Mouse (Mus musculus) CH12.LX (cell line): Measurements from ENCODE around the gene Olfr854. TPM values are rescaled to one million over a fixed set of nuclear protein-coding genes. Genes with fewer than 3 reads are reported as not detected.

ENCODE experiments used
- polyA plus RNA-seq: library from polyadenylated mRNA; unstranded; fragments of >175 nt; gene quantifications from 2 replicates; pipeline ENCODE4 v1.2.1, GENCODE M21; 2012; ENCODE audit warnings: low read depth; ENCODE audit not compliant: insufficient read length
- total RNA-seq, 2 experiments: library from RNA; depleted of rRNA; stranded (reverse); fragments of 300-350 nt in 1 of 2; fragments of >200 nt in 1 of 2; gene quantifications; 2 replicates each; pipeline ENCODE4 v1.2.3; 2012 to 2014

Gene Olfr854
- total and polyA plus RNA-seq, 3 experiments = not detected

Other genes with a start within 250 kb of the Olfr854 start
- gene Olfr845, start 230.9 kb downstream of the Olfr854 start, total RNA-seq (2012; rRNA removed) = not detected in 2 replicates
- not detected in 2 replicates for gene Olfr845, start 230.9 kb downstream of the Olfr854 start, total RNA-seq (2014; rRNA removed)
- not detected in 2 replicates for gene Olfr845, start 230.9 kb downstream of the Olfr854 start, polyA plus RNA-seq
- gene Olfr846, start 203.4 kb downstream of the Olfr854 start, total RNA-seq (2012; rRNA removed) = not detected in 2 replicates
- not detected in 2 replicates for gene Olfr846, start 203.4 kb downstream of the Olfr854 start, total RNA-seq (2014; rRNA removed)
- not detected in 2 replicates for gene Olfr846, start 203.4 kb downstream of the Olfr854 start, polyA plus RNA-seq
- gene Olfr847, start 188.7 kb downstream of the Olfr854 start, total RNA-seq (2012; rRNA removed) = not detected in 2 replicates
- gene Olfr847, start 188.7 kb downstream of the Olfr854 start, total RNA-seq (2014; rRNA removed) = not detected in 2 replicates
- gene Olfr847, start 188.7 kb downstream of the Olfr854 start, polyA plus RNA-seq = not detected in 2 replicates
- gene Olfr849, start 127.1 kb downstream of the Olfr854 start, total RNA-seq (2012; rRNA removed) = not detected in 2 replicates
- gene Olfr849, start 127.1 kb downstream of the Olfr854 start, total RNA-seq (2014; rRNA removed) = not detected in 2 replicates
- gene Olfr849, start 127.1 kb downstream of the Olfr854 start, polyA plus RNA-seq = not detected in 2 replicates
- gene Olfr850, start 89.1 kb downstream of the Olfr854 start, total RNA-seq (2012; rRNA removed) = not detected in 2 replicates
- gene Olfr850, start 89.1 kb downstream of the Olfr854 start, total RNA-seq (2014; rRNA removed) = not detected in 2 replicates
- gene Olfr850, start 89.1 kb downstream of the Olfr854 start, polyA plus RNA-seq = not detected in 2 replicates
- gene Olfr851, start 74.1 kb downstream of the Olfr854 start, total RNA-seq (2012; rRNA removed) = not detected in 2 replicates
- not detected in 2 replicates for gene Olfr851, start 74.1 kb downstream of the Olfr854 start, total RNA-seq (2014; rRNA removed)
- gene Olfr851, start 74.1 kb downstream of the Olfr854 start, polyA plus RNA-seq = not detected in 2 replicates
- not detected in 2 replicates for gene Olfr853, start 26.3 kb downstream of the Olfr854 start, total RNA-seq (2012; rRNA removed)
- gene Olfr853, start 26.3 kb downstream of the Olfr854 start, total RNA-seq (2014; rRNA removed) = not detected in 2 replicates
- gene Olfr853, start 26.3 kb downstream of the Olfr854 start, polyA plus RNA-seq = not detected in 2 replicates
- gene Olfr855, start 15.2 kb upstream of the Olfr854 start, total RNA-seq (2012; rRNA removed) = not detected in 2 replicates
- not detected in 2 replicates for gene Olfr855, start 15.2 kb upstream of the Olfr854 start, total RNA-seq (2014; rRNA removed)
- gene Olfr855, start 15.2 kb upstream of the Olfr854 start, polyA plus RNA-seq = not detected in 2 replicates
- 12.2 and 15.6 TPM in 2 replicates for gene Zfp317, start 54.7 kb upstream of the Olfr854 start, total RNA-seq (2012; rRNA removed)
- 25.9 and 26.0 TPM in 2 replicates for gene Zfp317, start 54.7 kb upstream of the Olfr854 start, total RNA-seq (2014; rRNA removed)
- 10.2 and 10.7 TPM in 2 replicates for gene Zfp317, start 54.7 kb upstream of the Olfr854 start, polyA plus RNA-seq
- not detected in 2 replicates for gene Olfr857, start 142.1 kb upstream of the Olfr854 start, total RNA-seq (2012; rRNA removed)
- not detected in 2 replicates for gene Olfr857, start 142.1 kb upstream of the Olfr854 start, total RNA-seq (2014; rRNA removed)
- gene Olfr857, start 142.1 kb upstream of the Olfr854 start, polyA plus RNA-seq = not detected in 2 replicates
- gene Olfr58, start 212.9 kb upstream of the Olfr854 start, total RNA-seq (2012; rRNA removed) = not detected in 2 replicates
- not detected in 2 replicates for gene Olfr58, start 212.9 kb upstream of the Olfr854 start, total RNA-seq (2014; rRNA removed)
- not detected in 2 replicates for gene Olfr58, start 212.9 kb upstream of the Olfr854 start, polyA plus RNA-seq
- gene Olfr859, start 237.5 kb upstream of the Olfr854 start, total RNA-seq (2012; rRNA removed) = not detected in 2 replicates
- not detected in 2 replicates for gene Olfr859, start 237.5 kb upstream of the Olfr854 start, total RNA-seq (2014; rRNA removed)
- not detected in 2 replicates for gene Olfr859, start 237.5 kb upstream of the Olfr854 start, polyA plus RNA-seq